Mouse (Mus musculus) Patski (cell line): ENCODE results near the gene Camk1d. TPM values are rescaled to one million over a fixed set of nuclear protein-coding genes. Genes with fewer than 3 reads are reported as not detected.

Experiments used
- ATAC-seq: fragments of 100-300 bp; one replicate; pipeline ENCODE4 v1.8.0; 2021
- CTCF ChIA-PET: fragments of 350-600 bp; sonication (Branson Sonifier 250); formaldehyde crosslinking; loops from one replicate; lab custom pipeline; 2022; ENCODE audit warnings: inconsistent platforms; lab: Charles Lee
- POLR2A ChIA-PET: fragments of 350-600 bp; sonication (Branson Sonifier 250); formaldehyde crosslinking; loops from one replicate; lab custom pipeline; 2022; ENCODE audit warnings: antibody characterized with exemption, inconsistent platforms; lab: Charles Lee
- DNase-seq: peaks from one replicate; pipeline ENCODE4 v3.0.0-alpha.2; 2011; ENCODE audit warnings: low read depth, low spot score
- H3K27me3 ChIP-seq: fragments of 371-371 bp; one replicate; pipeline ENCODE4 v1.5.1; 2021
- CTCF ChIP-seq: fragments of 100-300 bp; IDR thresholded peaks from one replicate; pipeline ENCODE4 v1.5.1; 2021
- in situ Hi-C: fragments of 300-500 bp; cut with MboI; formaldehyde crosslinking; loops from 3 replicates; pipeline ENCODE4 v1.11.1; 2018; ENCODE audit warnings: low pct_unique_long_range_greater_than_20kb, mixed read lengths
- polyA plus RNA-seq: library from polyadenylated mRNA; unstranded; gene quantifications from one replicate; pipeline ENCODE4 v1.2.3, GENCODE M21; 2021

Camk1d gene
- polyA plus RNA-seq, 1 experiment from 2014 or later = 2.0 TPM

GRCm38 (mm10) chr2:5456108-5456507 lies 258.2 kb downstream of the Camk1d start:
- DNase-seq (no peak), ATAC-seq (no peak)
- ChIA-PET POLR2A (no interaction called here), CTCF (interaction anchor here (0.8 to 1.1 kb wide), 2 partner anchors 8 to 366 kb away, joined by 3 read pairs; no protein-coding TSS in a partner anchor)
- no peak for TF ChIP-seq CTCF
- in situ Hi-C loops = loop anchor here (25.0 kb wide), 1 partner anchor 306 kb away; no protein-coding TSS in a partner anchor
- peaks cover 1% of the 10 kb centered on the region for H3K27me3 ChIP-seq

GRCm38 (mm10) chr2:5454830-5455229 lies 259.5 kb downstream of the Camk1d start:
- ATAC-seq (no peak), DNase-seq (no peak)
- POLR2A ChIA-PET = no interaction called here
- CTCF ChIA-PET = interaction anchor here (1.1 to 1.2 kb wide), 2 partner anchors 9 to 162 kb away, joined by 3 read pairs; no protein-coding TSS in a partner anchor
- no peaks in the 10 kb centered on the region for H3K27me3 ChIP-seq
- TF ChIP-seq CTCF = no peak
- in situ Hi-C loops = loop anchor here (5.0 to 25.0 kb wide), 2 partner anchors 307 to 352 kb away; no protein-coding TSS in a partner anchor

GRCm38 (mm10) chr2:5451654-5452053 lies 262.7 kb downstream of the Camk1d start:
- TF ChIP-seq CTCF = peak; percentile 54
- ChIA-PET CTCF (interaction anchor here (1.0 kb wide), 1 partner anchor 10 kb away, joined by 3 read pairs; no protein-coding TSS in a partner anchor), POLR2A (no interaction called here)
- peaks cover 21% of the 10 kb centered on the region for H3K27me3 ChIP-seq
- ATAC-seq (no peak), DNase-seq (no peak)
- in situ Hi-C loops = loop anchor here (5.0 to 25.0 kb wide), 2 partner anchors 311 to 356 kb away; no protein-coding TSS in a partner anchor

- in situ Hi-C loops = no loop called here
- ChIA-PET CTCF (interaction anchor here (0.9 to 2.4 kb wide), 3 partner anchors 9 to 12 kb away, joined by 3 to 8 read pairs (median 3); no protein-coding TSS in a partner anchor), POLR2A (no interaction called here)
- DNase-seq = no peak
- ATAC-seq = no peak
- TF ChIP-seq CTCF = no peak
- H3K27me3 ChIP-seq = peaks cover 32% of the 10 kb centered on the region
Measured at GRCm38 (mm10) chr2:5445357-5445756, 269.0 kb downstream of the Camk1d start.

GRCm38 (mm10) chr2:5437690-5438089 lies 276.6 kb downstream of the Camk1d start:
- peaks cover 24% of the 10 kb centered on the region for H3K27me3 ChIP-seq
- POLR2A ChIA-PET = no interaction called here
- DNase-seq (no peak), ATAC-seq (no peak)
- CTCF ChIA-PET = interaction anchor here (1.2 to 2.2 kb wide), 2 partner anchors 8 to 383 kb away, joined by 3 to 8 read pairs; no protein-coding TSS in a partner anchor
- TF ChIP-seq CTCF = no peak
- in situ Hi-C loops = no loop called here

GRCm38 (mm10) chr2:5435587-5436253 lies 278.6 kb downstream of the Camk1d start:
- TF ChIP-seq CTCF = no peak
- DNase-seq = no peak
- no peak for ATAC-seq
- CTCF ChIA-PET = interaction anchor here (1.4 to 2.2 kb wide), 3 partner anchors 10 to 29 kb away, joined by 3 to 8 read pairs (median 3); no protein-coding TSS in a partner anchor
- in situ Hi-C loops = no loop called here
- H3K27me3 ChIP-seq = peaks cover 14% of the 10 kb centered on the region
- POLR2A ChIA-PET = no interaction called here

- no peak for ATAC-seq
- CTCF ChIA-PET = no interaction called here
- in situ Hi-C loops = no loop called here
- no peak for DNase-seq
- POLR2A ChIA-PET = no interaction called here
- no peaks in the 10 kb centered on the region for H3K27me3 ChIP-seq
- TF ChIP-seq CTCF = peak; percentile 77
Measured at GRCm38 (mm10) chr2:5431309-5431708, 283.0 kb downstream of the Camk1d start.

- DNase-seq (no peak), ATAC-seq (peak; percentile 47)
- H3K27me3 ChIP-seq = no peaks in the 10 kb centered on the region
- POLR2A ChIA-PET = interaction anchor here (0.7 kb wide), 1 partner anchor 344 kb away, joined by 3 read pairs; no protein-coding TSS in a partner anchor
- in situ Hi-C loops = no loop called here
- CTCF ChIA-PET = interaction anchor here (1.0 to 1.2 kb wide), 2 partner anchors 125 to 339 kb away, joined by 3 to 5 read pairs; no protein-coding TSS in a partner anchor
- no peak for TF ChIP-seq CTCF
Measured at GRCm38 (mm10) chr2:5429921-5430320, 284.4 kb downstream of the Camk1d start.

GRCm38 (mm10) chr2:5426110-5426509 lies 288.2 kb downstream of the Camk1d start:
- in situ Hi-C loops = no loop called here
- no peaks in the 10 kb centered on the region for H3K27me3 ChIP-seq
- TF ChIP-seq CTCF = no peak
- no peak for DNase-seq
- no peak for ATAC-seq
- CTCF ChIA-PET = interaction anchor here (0.8 to 1.6 kb wide), 6 partner anchors 9 to 336 kb away, joined by 3 to 6 read pairs (median 4); no protein-coding TSS in a partner anchor
- POLR2A ChIA-PET = no interaction called here

GRCm38 (mm10) chr2:5425612-5426011 lies 288.7 kb downstream of the Camk1d start:
- no peak for TF ChIP-seq CTCF
- ChIA-PET POLR2A (no interaction called here), CTCF (interaction anchor here (0.8 to 1.6 kb wide), 6 partner anchors 9 to 336 kb away, joined by 3 to 6 read pairs (median 4); no protein-coding TSS in a partner anchor)
- no peaks in the 10 kb centered on the region for H3K27me3 ChIP-seq
- DNase-seq (no peak), ATAC-seq (no peak)
- in situ Hi-C loops = no loop called here
